Mouse (Mus musculus) midbrain, embryonic 11.5 days (tissue): Measurements from ENCODE around the gene Suclg2. TPM values are rescaled to one million over a fixed set of nuclear protein-coding genes. Genes with fewer than 3 reads are reported as not detected.

ENCODE experiments used
- ATAC-seq: fragments of 200-750 bp; cut with Nextera tagmentation; 2 replicates; pipeline ENCODE4 v1.8.0; 2017; ENCODE audit warnings: moderate TSS enrichment, moderate library complexity; ENCODE audit not compliant: low FRiP score
- DNase-seq: peaks from one replicate; pipeline ENCODE4 v3.0.0; 2015; ENCODE audit warnings: low spot score; ENCODE audit errors: missing footprints
- H3K27ac ChIP-seq: fragments of 300-500 bp; sonication (generic); 2 replicates; pipeline ENCODE4 v1.5.1; 2014; ENCODE audit warnings: low read depth, low read length
- H3K27me3 ChIP-seq: fragments of 300-500 bp; sonication (generic); 2 replicates; pipeline ENCODE4 v1.6.1; 2014; ENCODE audit warnings: mild to moderate bottlenecking, low read length, moderate library complexity, mixed read lengths; ENCODE audit not compliant: control insufficient read depth, insufficient read depth
- H3K36me3 ChIP-seq: fragments of 300-500 bp; sonication (generic); 2 replicates; pipeline ENCODE4 v1.6.1; 2014; ENCODE audit warnings: mild to moderate bottlenecking, low read length, moderate library complexity, mixed read lengths; ENCODE audit not compliant: control insufficient read depth, insufficient read depth
- H3K4me1 ChIP-seq: fragments of 300-500 bp; sonication (generic); 2 replicates; pipeline ENCODE4 v1.6.1; 2014; ENCODE audit warnings: low read length; ENCODE audit not compliant: control insufficient read depth, insufficient read depth
- H3K4me2 ChIP-seq: fragments of 300-500 bp; sonication (generic); 2 replicates; pipeline ENCODE4 v1.6.1; 2014; ENCODE audit warnings: mild to moderate bottlenecking, moderate library complexity
- H3K4me3 ChIP-seq: fragments of 300-500 bp; sonication (generic); 2 replicates; pipeline ENCODE4 v1.5.1; 2014; ENCODE audit warnings: low read depth, low read length
- H3K9ac ChIP-seq: fragments of 300-500 bp; sonication (generic); 2 replicates; pipeline ENCODE4 v1.6.1; 2014; ENCODE audit warnings: low read length
- H3K9me3 ChIP-seq: fragments of 300-500 bp; sonication (generic); 2 replicates; pipeline ENCODE4 v1.6.1; 2016; ENCODE audit warnings: low read length; ENCODE audit not compliant: control insufficient read depth
- WGBS: fragments of 180-500 bp; shearing (Covaris S2); extraction: QIAGEN DNeasy Blood & Tissue Kit; methylation state at CpG from one replicate; pipeline ENCODE4 v1.1.7; 2014; 5-methylcytosine and 5-hydroxymethylcytosine counted together
- polyA plus RNA-seq: library from polyadenylated mRNA; unstranded; fragments of >200 nt; fragmentation: Nextera tagmentation; extraction: Ambion mirVana; gene quantifications from 2 replicates; pipeline ENCODE4 v1.2.1, GENCODE M21; 2014

The Suclg2 gene
- polyA plus RNA-seq, 1 experiment from 2014 or later = 40.8 TPM

DNA sequence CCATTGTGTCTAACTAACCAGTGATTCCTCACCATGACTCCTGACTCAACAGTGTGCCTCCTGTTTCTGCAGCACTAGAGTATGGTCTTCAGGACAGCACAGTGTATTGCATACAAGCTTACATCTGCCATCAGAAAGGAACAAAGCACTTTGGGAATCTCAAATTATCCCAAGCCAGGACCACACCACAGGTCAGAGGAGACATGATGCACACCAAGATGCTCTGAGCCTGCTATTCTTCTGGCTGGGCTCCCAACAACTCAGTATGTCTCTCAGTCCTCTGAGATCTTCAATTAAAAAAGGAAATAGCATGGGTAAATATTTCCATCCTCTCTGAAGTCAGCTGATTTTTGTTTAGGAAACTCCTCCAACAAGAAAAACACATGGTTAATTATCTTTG is 172.9 kb downstream of the Suclg2 start:
- DNase-seq (no peak), ATAC-seq (peak; percentile 42; the same call in 1 of the 2 replicates)
- no peaks in the 10 kb centered on the region for H3K27me3 ChIP-seq
- no peaks in the 10 kb centered on the region for H3K36me3 ChIP-seq
- no peak overlapping the region for H3K27ac ChIP-seq
- H3K4me1 ChIP-seq = peaks cover 4% of the 10 kb centered on the region; the same call in 1 of the 2 replicates
- H3K4me2 ChIP-seq = no peak overlapping the region
- H3K4me3 ChIP-seq = no peak overlapping the region
- H3K9ac ChIP-seq = no peak overlapping the region
- H3K9me3 ChIP-seq = no peaks in the 10 kb centered on the region

DNA sequence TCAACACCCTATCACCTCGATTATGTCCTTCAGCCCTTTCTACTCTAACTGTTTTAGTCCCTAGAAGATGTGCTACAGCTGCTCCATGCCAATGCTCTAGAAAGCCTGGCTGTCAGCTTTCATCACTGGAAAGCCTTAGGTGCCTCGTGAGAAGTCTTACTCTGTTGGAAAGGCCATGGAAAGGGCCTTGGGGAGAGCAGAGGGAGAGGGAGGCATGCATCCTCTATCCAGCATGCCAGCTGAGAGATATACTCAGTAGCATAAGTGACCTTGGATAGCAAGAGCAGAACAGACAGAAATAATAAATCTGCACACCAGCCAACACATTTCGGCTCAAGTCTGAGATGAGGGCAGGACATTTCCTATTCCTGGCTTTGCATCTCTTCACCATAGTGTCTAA is 173.3 kb downstream of the Suclg2 start:
- no peaks in the 10 kb centered on the region for H3K27me3 ChIP-seq
- WGBS = 84% methylated on average over 3 of the region's 3 CpGs
- no peak overlapping the region for H3K27ac ChIP-seq
- ATAC-seq = no peak
- no peaks in the 10 kb centered on the region for H3K9me3 ChIP-seq
- H3K4me2 ChIP-seq = no peak overlapping the region
- no peak overlapping the region for H3K9ac ChIP-seq
- no peak overlapping the region for H3K4me3 ChIP-seq
- H3K36me3 ChIP-seq = no peaks in the 10 kb centered on the region
- DNase-seq = no peak
- peaks cover 4% of the 10 kb centered on the region; the same call in 1 of the 2 replicates for H3K4me1 ChIP-seq

DNA sequence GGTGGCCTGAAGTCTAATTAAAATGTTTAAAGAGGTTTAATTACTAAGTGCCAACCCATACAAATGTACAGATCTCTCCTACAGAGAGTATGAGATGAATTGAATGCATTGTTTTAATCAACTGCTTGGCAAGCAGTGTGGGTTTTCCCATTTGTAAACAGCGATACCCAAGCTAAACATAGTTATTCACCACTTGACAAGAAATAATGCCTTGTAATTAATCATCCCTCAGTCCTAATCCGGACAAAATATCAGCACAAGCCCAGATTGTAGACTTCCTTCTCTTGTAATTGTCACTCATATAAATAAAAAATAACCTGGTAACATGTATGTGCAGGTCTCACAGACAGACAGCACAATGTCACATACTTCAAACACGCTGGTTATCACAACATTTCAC is 183.4 kb downstream of the Suclg2 start:
- Histone ChIP-seq H3K4me2 (no peak overlapping the region), H3K4me3 (no peak overlapping the region), H3K27me3 (no peaks in the 10 kb centered on the region), H3K9ac (no peak overlapping the region), H3K9me3 (no peaks in the 10 kb centered on the region), H3K4me1 (no peaks in the 10 kb centered on the region), H3K27ac (no peak overlapping the region), H3K36me3 (no peaks in the 10 kb centered on the region)
- DNase-seq = no peak
- WGBS = 91% methylated on average over 3 of the region's 3 CpGs
- no peak for ATAC-seq

DNA sequence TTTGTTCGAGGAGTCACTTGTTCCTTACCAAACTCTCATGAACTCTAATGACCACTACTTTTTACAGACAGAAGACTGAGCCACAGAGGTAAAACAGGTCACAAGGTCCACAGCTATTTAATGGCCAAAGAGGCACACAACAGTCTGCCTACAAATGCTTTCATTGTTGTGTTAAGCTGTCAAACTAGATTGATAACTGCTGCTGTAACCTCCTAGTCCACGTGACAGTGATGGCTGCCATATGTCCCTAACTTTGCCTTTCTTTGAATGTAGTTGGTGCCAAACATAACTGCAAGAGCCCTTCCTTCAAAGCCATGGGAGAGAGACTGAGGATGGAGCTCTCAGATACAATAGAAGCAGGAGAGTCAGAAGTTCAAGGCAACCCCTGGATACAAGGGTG is 198.8 kb downstream of the Suclg2 start:
- WGBS = 92% methylated on average over 2 of the region's 2 CpGs
- DNase-seq = no peak

DNA sequence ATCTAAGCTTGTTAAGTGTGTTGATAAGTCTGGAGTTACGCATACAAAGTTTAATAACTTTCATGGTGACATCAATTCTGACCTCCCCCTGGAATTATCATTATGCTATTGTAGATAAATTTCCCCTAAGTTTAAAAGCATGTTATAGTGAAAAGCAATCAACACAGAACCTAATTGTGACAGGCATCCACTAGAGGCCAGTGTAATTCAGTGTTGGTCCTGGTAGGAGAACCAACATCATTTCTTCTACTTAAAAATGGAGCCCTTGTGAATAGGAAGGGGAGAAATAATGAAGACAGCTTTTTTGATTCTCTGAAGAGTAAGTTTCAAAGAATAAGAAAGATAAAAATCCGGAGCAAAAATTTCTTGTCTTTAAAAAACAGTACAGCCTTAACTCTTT is 200.2 kb downstream of the Suclg2 start:
- DNase-seq (no peak), ATAC-seq (no peak)
- Histone ChIP-seq H3K4me3 (no peak overlapping the region), H3K4me1 (no peaks in the 10 kb centered on the region), H3K36me3 (no peaks in the 10 kb centered on the region), H3K27me3 (no peaks in the 10 kb centered on the region), H3K9ac (no peak overlapping the region), H3K9me3 (no peaks in the 10 kb centered on the region), H3K27ac (no peak overlapping the region), H3K4me2 (no peak overlapping the region)
- 86% methylated on average over 2 of the region's 2 CpGs for WGBS

More for the DNA sequence above, 198.8 kb downstream of the Suclg2 start:
- no peak for ATAC-seq
- Histone ChIP-seq H3K9me3 (no peaks in the 10 kb centered on the region), H3K9ac (no peak overlapping the region), H3K4me1 (no peaks in the 10 kb centered on the region), H3K27me3 (no peaks in the 10 kb centered on the region), H3K4me3 (no peak overlapping the region), H3K4me2 (no peak overlapping the region), H3K36me3 (no peaks in the 10 kb centered on the region), H3K27ac (no peak overlapping the region)

DNA sequence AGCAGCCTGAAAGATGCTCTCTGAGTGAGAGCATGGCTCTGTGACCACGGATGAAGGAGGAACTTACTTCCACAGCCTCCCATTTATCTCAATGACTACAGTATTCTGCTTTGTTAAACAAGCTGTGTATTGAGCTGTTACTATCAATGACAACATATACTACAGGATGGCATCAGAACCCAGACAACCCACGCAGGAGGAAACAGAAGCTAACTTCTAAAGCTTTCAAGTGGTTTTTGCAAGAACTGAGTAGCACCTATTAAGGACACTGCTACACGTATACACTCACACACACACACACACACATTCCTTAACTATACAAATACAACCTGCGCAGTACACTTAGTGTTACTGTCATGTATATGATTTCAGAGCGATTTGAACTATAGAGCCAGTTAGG is 202.9 kb downstream of the Suclg2 start:
- H3K4me1 ChIP-seq = no peaks in the 10 kb centered on the region
- no peak overlapping the region for H3K4me2 ChIP-seq
- H3K27ac ChIP-seq = no peak overlapping the region
- WGBS = 94% methylated on average over 5 of the region's 5 CpGs
- H3K9me3 ChIP-seq = no peaks in the 10 kb centered on the region
- no peaks in the 10 kb centered on the region for H3K36me3 ChIP-seq
- no peaks in the 10 kb centered on the region for H3K27me3 ChIP-seq
- H3K9ac ChIP-seq = no peak overlapping the region
- ATAC-seq = no peak
- no peak for DNase-seq
- H3K4me3 ChIP-seq = no peak overlapping the region

DNA sequence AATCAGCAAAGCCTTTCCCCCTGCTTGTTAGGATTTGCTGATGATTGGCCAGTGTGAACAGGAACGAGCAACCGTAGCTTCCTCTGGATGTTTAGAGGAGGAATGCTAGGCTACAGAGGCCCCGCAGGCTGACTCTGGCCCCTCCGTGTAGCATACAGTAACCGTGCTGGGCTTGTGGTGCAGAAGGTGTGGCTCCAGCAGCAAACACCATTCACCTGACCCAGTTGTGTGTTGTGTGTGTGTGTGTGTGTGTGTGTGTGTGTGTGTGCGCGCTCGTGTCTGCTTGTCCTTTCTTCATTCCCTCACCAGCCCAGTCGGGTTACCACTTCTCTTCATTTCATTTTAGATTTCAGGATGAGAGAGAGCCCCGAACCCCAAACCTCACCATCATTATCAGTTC is 203.9 kb downstream of the Suclg2 start:
- DNase-seq = peak; percentile 62
- Histone ChIP-seq H3K27me3 (no peaks in the 10 kb centered on the region), H3K9ac (no peak overlapping the region), H3K36me3 (no peaks in the 10 kb centered on the region), H3K4me2 (no peak overlapping the region), H3K9me3 (no peaks in the 10 kb centered on the region), H3K27ac (no peak overlapping the region), H3K4me3 (no peak overlapping the region), H3K4me1 (no peaks in the 10 kb centered on the region)
- no peak for ATAC-seq
- 88% methylated on average over 10 of the region's 10 CpGs for WGBS

DNA sequence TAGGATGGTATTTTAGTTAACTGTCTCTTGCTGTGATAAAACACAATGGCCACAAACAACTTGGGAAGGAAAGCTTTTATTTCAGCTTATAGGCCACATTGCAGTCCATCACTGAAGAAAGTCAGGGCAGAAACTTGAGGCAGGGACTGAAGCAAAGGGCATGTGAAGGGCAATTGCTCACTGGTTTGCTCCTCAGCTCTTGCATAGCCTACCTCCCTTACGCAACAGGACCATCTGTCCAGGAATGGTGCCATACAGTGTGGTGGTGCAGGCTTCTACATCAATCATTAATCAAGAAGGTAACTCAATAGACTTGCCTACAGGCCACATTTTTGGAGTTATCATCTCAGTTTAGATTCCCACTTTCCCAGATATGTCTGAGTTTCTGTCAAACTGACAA is 206.9 kb downstream of the Suclg2 start:
- ATAC-seq (no peak), DNase-seq (peak; percentile 79)
- Histone ChIP-seq H3K36me3 (no peaks in the 10 kb centered on the region), H3K4me3 (no peak overlapping the region), H3K9me3 (no peaks in the 10 kb centered on the region), H3K9ac (no peak overlapping the region), H3K4me2 (no peak overlapping the region), H3K4me1 (no peaks in the 10 kb centered on the region), H3K27me3 (no peaks in the 10 kb centered on the region), H3K27ac (no peak overlapping the region)
- WGBS = 95% methylated on average over 1 of the region's 1 CpGs

DNA sequence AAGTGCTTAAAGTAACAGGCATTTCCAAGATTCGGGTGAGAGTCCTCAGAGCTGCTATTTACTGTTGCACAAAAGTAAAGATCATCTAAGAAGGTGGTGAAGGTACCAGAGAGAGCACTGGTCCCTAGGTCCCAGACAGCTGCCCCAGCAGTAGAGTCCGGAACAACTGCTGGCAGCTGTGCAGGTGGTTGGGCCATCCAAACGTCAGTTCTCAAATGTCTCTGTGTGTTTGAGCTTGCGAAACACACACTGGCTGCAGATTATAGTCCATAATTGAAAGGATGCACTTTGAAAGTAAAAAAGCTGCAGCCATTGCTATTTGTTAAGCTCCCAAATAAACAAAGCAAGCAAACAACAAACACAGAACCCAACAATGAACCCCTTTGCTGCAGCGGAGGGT is 217.8 kb downstream of the Suclg2 start:
- no peaks in the 10 kb centered on the region for H3K4me1 ChIP-seq
- no peak overlapping the region for H3K4me2 ChIP-seq
- ATAC-seq = no peak
- no peak overlapping the region for H3K4me3 ChIP-seq
- no peak overlapping the region for H3K9ac ChIP-seq
- 72% methylated on average over 5 of the region's 5 CpGs for WGBS
- no peaks in the 10 kb centered on the region for H3K27me3 ChIP-seq
- peak; percentile 28 for DNase-seq
- no peak overlapping the region for H3K27ac ChIP-seq
- H3K9me3 ChIP-seq = no peaks in the 10 kb centered on the region
- H3K36me3 ChIP-seq = no peaks in the 10 kb centered on the region

DNA sequence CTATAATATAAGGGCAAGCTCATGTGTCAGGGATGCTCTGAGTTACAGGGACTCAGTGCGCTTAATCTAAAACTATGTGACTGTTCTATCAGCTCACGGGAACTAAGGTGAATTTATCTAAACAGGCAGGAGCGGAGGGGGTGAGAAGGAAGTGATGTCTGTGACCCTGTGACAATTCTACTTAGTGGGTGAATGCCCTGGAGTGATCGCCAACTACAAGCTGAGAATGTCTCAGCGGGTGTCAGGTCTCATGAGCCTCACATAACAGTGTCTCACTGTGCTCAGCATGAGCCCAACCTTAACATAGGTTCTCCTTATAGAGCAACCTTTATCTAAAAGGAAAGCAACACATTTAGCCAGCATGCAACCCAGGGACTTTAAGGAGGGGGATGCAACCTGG is 219.0 kb downstream of the Suclg2 start:
- no peak for ATAC-seq
- H3K4me2 ChIP-seq = no peak overlapping the region
- H3K9ac ChIP-seq = no peak overlapping the region
- no peak for DNase-seq
- H3K4me3 ChIP-seq = no peak overlapping the region
- no peaks in the 10 kb centered on the region for H3K9me3 ChIP-seq
- H3K36me3 ChIP-seq = no peaks in the 10 kb centered on the region
- H3K27me3 ChIP-seq = no peaks in the 10 kb centered on the region
- WGBS = 81% methylated on average over 5 of the region's 5 CpGs
- H3K27ac ChIP-seq = no peak overlapping the region
- H3K4me1 ChIP-seq = no peaks in the 10 kb centered on the region
